Mouse (Mus musculus) neural tube, embryonic 12.5 days (tissue): Measurements from ENCODE around the gene Ndufa6. TPM values are rescaled to one million over a fixed set of nuclear protein-coding genes. Genes with fewer than 3 reads are reported as not detected.

Source experiments
- ATAC-seq: fragments of 200-750 bp; cut with Nextera tagmentation; 2 replicates; pipeline ENCODE4 v1.8.0; 2017; ENCODE audit warnings: low read depth, mild to moderate bottlenecking, moderate TSS enrichment, moderate library complexity; ENCODE audit not compliant: low FRiP score
- H3K27ac ChIP-seq: fragments of 300-500 bp; sonication (generic); 2 replicates; pipeline ENCODE4 v1.5.1; 2016
- H3K27me3 ChIP-seq: fragments of 300-500 bp; sonication (generic); replicated peaks from 2 replicates; pipeline ENCODE4 v1.6.1; 2016; ENCODE audit warnings: mild to moderate bottlenecking
- H3K36me3 ChIP-seq: fragments of 300-500 bp; sonication (generic); 2 replicates; pipeline ENCODE4 v1.6.1; 2016; ENCODE audit warnings: mild to moderate bottlenecking
- H3K4me1 ChIP-seq: fragments of 300-500 bp; sonication (generic); 2 replicates; pipeline ENCODE4 v1.6.1; 2016
- H3K4me2 ChIP-seq: fragments of 300-500 bp; sonication (generic); replicated peaks from 2 replicates; pipeline ENCODE4 v1.6.1; 2016; ENCODE audit warnings: mild to moderate bottlenecking
- H3K4me3 ChIP-seq: fragments of 300-500 bp; sonication (generic); 2 replicates; pipeline ENCODE4 v1.5.1; 2016
- H3K9ac ChIP-seq: fragments of 300-500 bp; sonication (generic); 2 replicates; pipeline ENCODE4 v1.6.1; 2016; ENCODE audit warnings: mild to moderate bottlenecking
- H3K9me3 ChIP-seq: fragments of 300-500 bp; sonication (generic); 2 replicates; pipeline ENCODE4 v1.6.1; 2016; ENCODE audit warnings: mild to moderate bottlenecking
- WGBS: fragments of 180-500 bp; shearing (Covaris S2); methylation state at CpG from one replicate; pipeline ENCODE4 v1.1.7; 2016; 5-methylcytosine and 5-hydroxymethylcytosine counted together
- polyA plus RNA-seq: library from polyadenylated mRNA; unstranded; fragments of >200 nt; fragmentation: Nextera tagmentation; extraction: Ambion mirVana; gene quantifications from 2 replicates; pipeline ENCODE4 v1.2.1, GENCODE M21; 2016

Ndufa6 gene
- polyA plus RNA-seq, 1 experiment from 2014 or later, result 313 TPM

DNA sequence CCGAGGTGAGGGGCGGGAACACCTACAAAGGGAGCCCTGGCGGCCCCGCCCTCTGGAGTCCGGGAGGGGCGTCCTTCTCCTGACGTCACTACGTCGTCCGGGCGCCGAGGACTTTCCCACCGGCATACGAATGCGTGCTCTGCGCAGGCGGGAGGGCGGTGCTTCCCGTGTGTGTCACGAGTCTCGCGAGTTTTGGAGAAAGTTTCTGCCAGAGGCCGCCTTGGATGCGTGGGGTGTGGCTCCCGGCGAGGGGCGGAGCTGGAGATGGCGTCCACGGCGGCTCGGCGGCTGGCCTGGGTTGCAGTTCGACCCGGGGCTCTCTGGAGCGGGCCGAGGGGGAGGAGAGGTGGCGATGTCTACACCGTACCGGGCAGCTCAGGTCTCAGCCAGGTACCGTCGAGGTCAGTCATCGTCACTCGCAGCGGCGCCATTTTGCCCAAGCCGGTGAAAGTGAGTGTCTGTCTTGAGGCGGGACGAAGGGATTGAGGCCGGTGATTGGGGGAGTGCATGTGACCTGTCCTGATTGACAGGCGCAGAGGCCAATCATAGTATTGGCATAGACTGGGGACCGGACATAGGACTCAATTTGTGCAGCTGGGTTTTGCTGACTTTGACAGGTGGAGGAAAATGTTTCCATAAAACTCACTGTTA is 8.2 kb downstream of the Ndufa6 start:
- Histone ChIP-seq H3K36me3 (peaks cover 32% of the 10 kb centered on the region), H3K27me3 (peaks cover 3% of the 10 kb centered on the region; the same call in 1 of the 2 replicates), H3K4me1 (peaks cover 19% of the 10 kb centered on the region), H3K27ac (peak overlapping the region; percentile 50; the same call in 1 of the 2 replicates), H3K4me2 (peak overlapping the region; percentile 81), H3K4me3 (peak overlapping the region; percentile 65), H3K9me3 (no peaks in the 10 kb centered on the region), H3K9ac (peak overlapping the region; percentile 71)
- WGBS, result under 1% methylated on average over 51 of the region's 51 CpGs
- peak; percentile 99 for ATAC-seq

GRCm38 (mm10) chr15:82344971-82345370 is 9.2 kb downstream of the Ndufa6 start:
- Histone ChIP-seq H3K4me3 (no peak overlapping the region), H3K9me3 (no peaks in the 10 kb centered on the region), H3K27me3 (peaks cover 13% of the 10 kb centered on the region), H3K4me2 (0 out of 2 replicates have a peak overlapping the region, but pooled peaks have one; percentile 17), H3K36me3 (peaks cover 23% of the 10 kb centered on the region), H3K4me1 (peaks cover 21% of the 10 kb centered on the region), H3K9ac (no peak overlapping the region), H3K27ac (no peak overlapping the region)
- no peak for ATAC-seq
- WGBS, result 91% methylated on average over 6 of the region's 6 CpGs

DNA sequence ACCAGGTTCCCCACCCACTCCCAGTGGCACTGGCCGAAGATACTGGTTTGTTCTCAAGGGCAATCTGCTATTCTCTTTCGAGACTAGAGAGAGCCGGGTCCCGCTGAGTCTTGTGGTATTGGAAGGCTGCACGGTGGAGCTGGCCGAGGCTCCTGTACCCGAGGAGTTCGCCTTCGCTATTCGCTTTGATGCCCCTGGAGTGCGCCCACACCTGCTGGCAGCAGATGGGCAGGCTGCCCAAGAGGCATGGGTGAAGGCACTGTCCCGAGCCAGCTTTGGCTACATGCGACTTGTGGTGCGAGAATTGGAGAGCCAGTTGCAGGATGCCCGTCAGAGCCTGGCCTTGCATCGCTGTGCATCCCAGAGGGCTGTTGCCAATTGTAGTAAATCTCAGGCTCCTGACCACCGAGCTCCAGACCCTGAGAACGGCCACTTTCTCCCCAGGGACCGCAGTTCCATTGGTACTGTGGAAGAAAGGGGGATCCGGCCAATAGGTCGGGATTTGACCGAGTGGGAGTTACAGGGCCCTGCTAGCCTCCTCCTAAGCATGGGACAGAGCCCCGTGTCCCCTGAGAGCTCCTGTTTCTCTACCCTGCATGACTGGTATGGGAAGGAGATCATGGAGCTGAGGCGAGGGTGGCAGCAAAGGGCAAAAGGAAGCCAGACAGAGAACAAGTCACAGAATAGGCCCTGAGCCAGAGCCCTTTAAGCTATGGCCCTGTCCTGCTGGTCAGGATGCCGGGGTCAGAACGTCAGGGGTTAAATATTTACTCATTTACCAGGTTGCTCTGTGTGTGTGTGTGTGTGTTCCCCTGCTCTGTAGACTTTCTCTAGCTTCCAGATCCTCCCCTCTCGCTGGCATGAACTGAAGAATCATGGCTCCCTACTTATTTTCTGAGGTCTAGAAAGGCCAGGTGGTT is 10.5 kb downstream of the Ndufa6 start:
- ATAC-seq, result no peak
- Histone ChIP-seq H3K9ac (no peak overlapping the region), H3K27me3 (peaks cover 15% of the 10 kb centered on the region), H3K4me3 (no peak overlapping the region), H3K9me3 (no peaks in the 10 kb centered on the region), H3K36me3 (peaks cover 9% of the 10 kb centered on the region), H3K27ac (no peak overlapping the region), H3K4me1 (peaks cover 21% of the 10 kb centered on the region), H3K4me2 (no peak overlapping the region)
- 87% methylated on average over 27 of the region's 27 CpGs for WGBS

DNA sequence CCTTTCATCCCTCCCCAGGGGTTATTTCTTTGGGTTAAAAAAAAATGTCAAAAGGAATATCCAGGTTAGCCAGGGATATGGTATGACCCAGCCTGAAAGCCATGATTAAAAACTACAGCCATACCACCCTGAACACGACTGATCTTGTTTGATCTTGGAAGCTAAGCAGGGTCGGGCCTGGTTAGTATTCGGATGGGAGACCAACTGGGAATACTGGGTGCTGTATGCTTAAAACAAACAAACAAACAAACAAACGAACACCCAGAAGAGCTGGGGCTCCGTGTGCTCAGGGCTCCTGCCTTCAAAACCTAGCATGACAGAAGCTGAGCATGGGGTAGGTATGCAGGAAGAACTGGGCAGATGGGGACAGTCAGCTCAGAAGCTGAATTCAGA is 11.6 kb downstream of the Ndufa6 start:
- H3K4me2 ChIP-seq, result no peak overlapping the region
- peaks cover 31% of the 10 kb centered on the region for H3K4me1 ChIP-seq
- no peak overlapping the region for H3K27ac ChIP-seq
- peaks cover 15% of the 10 kb centered on the region for H3K27me3 ChIP-seq
- WGBS, result 86% methylated on average over 5 of the region's 5 CpGs
- H3K9me3 ChIP-seq, result no peaks in the 10 kb centered on the region
- H3K4me3 ChIP-seq, result no peak overlapping the region
- no peak for ATAC-seq
- H3K9ac ChIP-seq, result no peak overlapping the region
- H3K36me3 ChIP-seq, result no peaks in the 10 kb centered on the region

- Histone ChIP-seq H3K9me3 (no peaks in the 10 kb centered on the region), H3K27ac (no peak overlapping the region), H3K4me2 (peak overlapping the region; percentile 61), H3K27me3 (peaks cover 15% of the 10 kb centered on the region), H3K4me1 (peaks cover 29% of the 10 kb centered on the region), H3K9ac (no peak overlapping the region), H3K36me3 (no peaks in the 10 kb centered on the region; the same call in 1 of the 2 replicates), H3K4me3 (no peak overlapping the region)
- no peak for ATAC-seq
- whole genome bisulfite sequencing, result 69% methylated on average over 15 of the region's 15 CpGs
Measured at GRCm38 (mm10) chr15:82341675-82342542, 12.2 kb downstream of the Ndufa6 start.

DNA sequence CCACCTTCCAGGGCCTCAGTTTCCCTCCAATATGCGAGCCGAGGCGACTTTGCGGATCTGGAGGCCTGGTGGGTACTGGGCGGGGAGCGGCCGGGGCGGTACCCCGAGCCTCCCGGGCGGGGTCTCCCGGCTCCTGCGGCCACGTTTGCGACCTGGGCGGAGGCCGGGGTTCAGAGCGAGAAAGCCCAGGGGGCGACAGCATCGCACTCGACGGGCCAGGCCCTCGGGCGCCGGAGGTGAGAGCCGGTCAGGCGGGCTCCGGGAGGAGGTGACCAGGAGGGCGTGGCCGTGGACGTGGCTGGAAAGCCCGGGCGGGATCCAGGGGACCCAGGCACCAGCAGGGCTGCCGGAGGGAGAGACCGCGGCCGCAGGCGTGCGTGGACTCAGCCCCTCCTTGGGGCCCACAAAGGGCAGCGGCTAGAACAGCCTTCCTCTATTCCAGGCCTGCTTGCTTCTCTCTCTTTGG is 13.1 kb downstream of the Ndufa6 start:
- Histone ChIP-seq H3K4me2 (peak overlapping the region; percentile 61), H3K9me3 (no peaks in the 10 kb centered on the region), H3K27ac (no peak overlapping the region), H3K4me3 (peak overlapping the region; percentile 32), H3K36me3 (peaks cover 4% of the 10 kb centered on the region; the same call in 1 of the 2 replicates), H3K27me3 (peaks cover 15% of the 10 kb centered on the region), H3K9ac (peak overlapping the region; percentile 61), H3K4me1 (peaks cover 33% of the 10 kb centered on the region)
- no peak for ATAC-seq
- WGBS, result 3% methylated on average over 40 of the region's 40 CpGs

DNA sequence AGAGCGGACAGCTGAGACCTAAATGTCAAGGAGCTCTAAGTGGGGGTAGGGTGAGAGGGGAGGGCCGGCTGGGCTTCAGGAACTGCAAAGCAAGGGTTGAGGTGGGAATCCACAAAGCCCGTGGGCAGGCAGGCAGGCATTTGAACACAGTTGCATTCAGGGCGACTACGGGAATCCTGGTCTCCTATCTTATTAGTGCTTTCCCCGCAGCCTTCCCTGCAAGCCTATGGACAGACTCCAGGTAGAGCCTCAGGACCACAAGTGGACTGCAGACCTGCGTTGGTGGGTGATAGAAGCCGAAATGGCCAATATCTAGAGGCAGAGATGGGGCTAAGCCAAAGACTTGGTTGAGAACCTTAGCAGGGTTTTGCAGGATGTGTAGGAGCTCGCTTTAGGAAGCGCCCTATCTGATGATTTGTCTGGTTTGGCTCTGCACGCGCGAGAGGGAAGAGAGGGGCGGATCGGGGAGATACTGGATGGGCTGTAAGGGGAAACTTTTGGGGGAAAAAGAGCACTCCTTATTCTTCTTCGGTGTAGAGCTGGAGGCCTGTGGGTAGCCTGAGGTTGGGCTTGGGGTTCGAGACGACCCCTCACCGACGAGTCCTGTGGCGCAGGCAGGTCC is 13.6 kb downstream of the Ndufa6 start:
- no peaks in the 10 kb centered on the region for H3K9me3 ChIP-seq
- H3K27ac ChIP-seq, result no peak overlapping the region
- peak overlapping the region; percentile 32 for H3K4me3 ChIP-seq
- peaks cover 33% of the 10 kb centered on the region for H3K4me1 ChIP-seq
- H3K9ac ChIP-seq, result peak overlapping the region; percentile 61
- WGBS, result 42% methylated on average over 21 of the region's 21 CpGs
- peaks cover 9% of the 10 kb centered on the region for H3K36me3 ChIP-seq
- ATAC-seq, result no peak
- peaks cover 15% of the 10 kb centered on the region for H3K27me3 ChIP-seq
- peak overlapping the region; percentile 61 for H3K4me2 ChIP-seq

DNA sequence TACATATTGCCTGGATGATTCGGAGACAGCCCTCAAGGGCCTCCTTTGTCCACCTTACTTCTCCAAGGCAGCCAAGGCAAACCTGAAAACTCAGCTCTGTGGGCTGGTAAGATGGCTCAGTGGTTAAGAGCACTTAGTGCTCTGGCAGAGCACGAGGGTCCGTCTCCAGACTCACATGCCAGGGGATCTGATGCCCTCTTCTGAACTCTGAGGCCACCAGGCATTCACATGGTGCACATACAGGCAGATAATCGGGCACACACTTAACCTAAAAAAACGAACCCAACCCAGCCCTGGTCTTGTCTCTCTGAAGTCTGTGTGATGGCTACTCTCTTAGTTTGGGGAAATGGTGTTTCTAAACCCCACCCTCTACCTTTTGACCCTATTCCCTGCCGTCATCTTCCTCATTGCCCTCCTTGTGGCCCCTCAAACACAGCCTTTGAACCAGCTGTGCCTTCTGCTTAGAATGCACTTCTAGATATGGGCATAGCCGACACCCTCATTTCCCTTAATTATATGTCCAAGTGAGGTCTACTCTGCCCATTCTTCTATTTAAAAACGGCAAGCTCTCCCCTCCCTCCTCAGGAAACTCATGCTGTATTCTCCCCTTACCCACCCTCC is 14.4 kb downstream of the Ndufa6 start:
- 79% methylated on average over 8 of the region's 8 CpGs for WGBS
- no peak overlapping the region for H3K4me3 ChIP-seq
- H3K36me3 ChIP-seq, result peaks cover 17% of the 10 kb centered on the region
- no peaks in the 10 kb centered on the region for H3K9me3 ChIP-seq
- no peak overlapping the region for H3K27ac ChIP-seq
- no peak overlapping the region for H3K9ac ChIP-seq
- H3K4me2 ChIP-seq, result no peak overlapping the region
- ATAC-seq, result no peak
- peaks cover 33% of the 10 kb centered on the region for H3K4me1 ChIP-seq
- peaks cover 15% of the 10 kb centered on the region for H3K27me3 ChIP-seq

DNA sequence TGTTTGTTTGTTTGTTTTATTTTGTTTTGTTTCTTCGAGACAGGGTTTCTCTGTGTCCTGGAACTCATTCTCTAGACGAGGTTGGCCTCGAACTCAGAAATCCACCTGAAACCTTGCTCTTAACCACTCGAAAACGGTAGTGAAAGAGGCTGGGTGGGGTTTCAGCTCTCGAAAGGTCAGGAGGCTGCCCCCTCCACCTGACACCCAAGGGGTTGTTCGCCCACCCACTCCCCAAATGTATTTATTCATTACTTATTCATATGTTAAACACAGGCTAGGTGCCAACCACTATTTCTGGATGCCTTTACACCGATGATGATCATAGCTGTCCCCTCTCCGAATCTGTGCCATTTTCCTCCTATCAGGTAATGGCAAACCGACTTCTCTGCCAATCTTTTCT is 15.0 kb downstream of the Ndufa6 start:
- no peak for ATAC-seq
- H3K4me3 ChIP-seq, result peak overlapping the region; percentile 43
- H3K9ac ChIP-seq, result peak overlapping the region; percentile 55; the same call in 1 of the 2 replicates
- H3K36me3 ChIP-seq, result peaks cover 22% of the 10 kb centered on the region
- H3K27me3 ChIP-seq, result peaks cover 15% of the 10 kb centered on the region
- WGBS, result 60% methylated on average over 10 of the region's 10 CpGs
- H3K27ac ChIP-seq, result no peak overlapping the region
- no peaks in the 10 kb centered on the region for H3K9me3 ChIP-seq
- H3K4me1 ChIP-seq, result peaks cover 33% of the 10 kb centered on the region
- peak overlapping the region; percentile 69 for H3K4me2 ChIP-seq

- under 1% methylated on average over 41 of the region's 41 CpGs for WGBS
- peaks cover 15% of the 10 kb centered on the region for H3K27me3 ChIP-seq
- H3K36me3 ChIP-seq, result peaks cover 22% of the 10 kb centered on the region
- H3K9me3 ChIP-seq, result no peaks in the 10 kb centered on the region
- H3K4me3 ChIP-seq, result peak within 1 kb of the TSS; percentile 43
- peak within 1 kb of the TSS; percentile 55 for H3K9ac ChIP-seq
- H3K4me2 ChIP-seq, result peak within 1 kb of the TSS; percentile 69
- ATAC-seq, result peak; percentile 90
- H3K4me1 ChIP-seq, result peaks cover 33% of the 10 kb centered on the region
- H3K27ac ChIP-seq, result no peak within 1 kb of the TSS
Measured at GRCm38 (mm10) chr15:82338593-82339112, 15.5 kb downstream of the Ndufa6 start, which contains the start of the genes Naga, Pheta2 and Smdt1. Gene Naga, minus strand, starts transcription at chr15:82338925. Gene Pheta2, plus strand, starts transcription at chr15:82338942. Gene Smdt1, plus strand, starts transcription at chr15:82338959.
